Comparison of ENCODE assay signal across 20 mouse cellular contexts in genomic region chr8:10067775-10068174, GRCm38 (mm10).
"Had no signal": no experiment of that assay in that cellular context is flagged by ENCODE, and none has a peak within 500 bp of the region (broad histone marks: within the 10 kb centered on the region; RNA-seq: fewer than 3 reads in every experiment).

No protein-coding gene starts in this region.

- H3K4me1 ChIP-seq: kidney, embryonic 15.5 days; lung, embryonic 15.5 days had no signal

- H3K4me2 ChIP-seq: kidney, embryonic 15.5 days; limb, embryonic 15.5 days; liver, embryonic 11.5 days; lung, embryonic 15.5 days; midbrain, embryonic 11.5 days had no signal

- H3K27me3 ChIP-seq: kidney, embryonic 15.5 days; limb, embryonic 15.5 days; lung, embryonic 15.5 days had no signal

- H3K9ac ChIP-seq: kidney, embryonic 15.5 days; limb, embryonic 15.5 days; liver, embryonic 14.5 days; liver, postnatal 0 days; lung, embryonic 15.5 days had no signal

- H3K27ac ChIP-seq: kidney, embryonic 15.5 days; left cerebral cortex, adult 2 months; limb, embryonic 15.5 days; liver, embryonic 14.5 days; lung, embryonic 15.5 days; stomach, postnatal 0 days had no signal

- H3K4me3 ChIP-seq: kidney, embryonic 15.5 days; left cerebral cortex, adult 2 months; limb, embryonic 15.5 days; lung, embryonic 15.5 days had no signal

- H3K36me3 ChIP-seq: kidney, embryonic 15.5 days; limb, embryonic 15.5 days; lung, embryonic 15.5 days had no signal

- H3K9me3 ChIP-seq: kidney, embryonic 15.5 days; limb, embryonic 15.5 days; lung, embryonic 15.5 days had no signal

- DNase-seq: kidney, adult 11 months; kidney, adult 8-10 months; kidney, postnatal 10 days; kidney, postnatal 36 days; layer of hippocampus, postnatal 36 days; liver, postnatal 0 days; lung, postnatal 10 days; lung, postnatal 36 days; midbrain, embryonic 14.5 days; thymus, adult 2 months; thymus, postnatal 14 days; thymus, postnatal 4 days had no signal

- ATAC-seq: liver, postnatal 0 days had no signal
